Mouse (Mus musculus): ENCODE results near the gene Lekr1.

The Lekr1 gene

GRCm38 (mm10) chr3:65832398-65832797 is 166.4 kb downstream of the Lekr1 start:
- no peak for DNase-seq (ENCODE audit: low spot score in 2 of 2)

GRCm38 (mm10) chr3:65836435-65836834 is 170.4 kb downstream of the Lekr1 start:
- no peak for DNase-seq (ENCODE audit: low spot score in 2 of 2)

GRCm38 (mm10) chr3:65839664-65840063 is 173.6 kb downstream of the Lekr1 start:
- no peak for DNase-seq (ENCODE audit: low spot score in 2 of 2)

- no peak for DNase-seq (ENCODE audit: low spot score in 2 of 2)
Observed at GRCm38 (mm10) chr3:65841175-65841574, 175.1 kb downstream of the Lekr1 start.

GRCm38 (mm10) chr3:65842515-65843184 is 176.6 kb downstream of the Lekr1 start:
- DNase-seq (ENCODE audit: low spot score in 2 of 2): no peak

- DNase-seq (ENCODE audit: low spot score in 2 of 2): no peak
Observed at GRCm38 (mm10) chr3:65843185-65843552, 177.1 kb downstream of the Lekr1 start.

GRCm38 (mm10) chr3:65844302-65844701 is 178.3 kb downstream of the Lekr1 start:
- no peak for DNase-seq (ENCODE audit: low spot score in 2 of 2)

GRCm38 (mm10) chr3:65844851-65845552 is 179.0 kb downstream of the Lekr1 start:
- no peak for DNase-seq (ENCODE audit: low spot score in 2 of 2)

- DNase-seq (ENCODE audit: low spot score in 2 of 2): no peak
Observed at GRCm38 (mm10) chr3:65847158-65847787, 181.2 kb downstream of the Lekr1 start.

- DNase-seq (ENCODE audit: low spot score in 2 of 2): no peak
Observed at GRCm38 (mm10) chr3:65853746-65854145, 187.7 kb downstream of the Lekr1 start.

- no peak for DNase-seq (ENCODE audit: low spot score in 2 of 2)
Observed at GRCm38 (mm10) chr3:65855521-65855920, 189.5 kb downstream of the Lekr1 start.

- no peak for DNase-seq (ENCODE audit: low spot score in 2 of 2)
Observed at GRCm38 (mm10) chr3:65858118-65858517, 192.1 kb downstream of the Lekr1 start.

GRCm38 (mm10) chr3:65858741-65859348 is 192.8 kb downstream of the Lekr1 start:
- DNase-seq (ENCODE audit: low spot score in 2 of 2): no peak

GRCm38 (mm10) chr3:65859750-65860149 is 193.7 kb downstream of the Lekr1 start:
- no peak for DNase-seq (ENCODE audit: low spot score in 2 of 2)

- DNase-seq (ENCODE audit: low spot score in 2 of 2): no peak
Observed at GRCm38 (mm10) chr3:65860903-65861302, 194.9 kb downstream of the Lekr1 start.

GRCm38 (mm10) chr3:65861471-65861881 is 195.4 kb downstream of the Lekr1 start:
- DNase-seq (ENCODE audit: low spot score in 2 of 2): no peak

GRCm38 (mm10) chr3:65863297-65863696 is 197.3 kb downstream of the Lekr1 start:
- peak; percentile 80 to 86 for DNase-seq (ENCODE audit: low spot score in 2 of 2)

GRCm38 (mm10) chr3:65863762-65864377 is 197.8 kb downstream of the Lekr1 start:
- DNase-seq (ENCODE audit: low spot score in 2 of 2): peak in 1 of 2 experiments; percentile 30

- DNase-seq (ENCODE audit: low spot score in 2 of 2): peak; percentile 23 to 65
Observed at GRCm38 (mm10) chr3:65868931-65869330, 202.9 kb downstream of the Lekr1 start.

GRCm38 (mm10) chr3:65869724-65870123 is 203.7 kb downstream of the Lekr1 start:
- DNase-seq (ENCODE audit: low spot score in 2 of 2): no peak

GRCm38 (mm10) chr3:65871188-65871603 is 205.2 kb downstream of the Lekr1 start:
- DNase-seq (ENCODE audit: low spot score in 2 of 2): no peak

Data from frontal cortex, postnatal 36 days (tissue).